Mouse (Mus musculus) frontal cortex, adult 2 months (tissue): ENCODE measurements around the gene Wdr78. TPM values are rescaled to one million over a fixed set of nuclear protein-coding genes. Genes with fewer than 3 reads are reported as not detected.

Experiments
- DNase-seq, 2 experiments: peaks; one replicate each; pipeline ENCODE4 v3.0.0; 2022; ENCODE audit warnings: low spot score in 1 of 2; ENCODE audit errors: extremely low spot score in 1 of 2
- polyA plus RNA-seq: library from polyadenylated mRNA; depleted of rRNA; stranded (reverse); fragments of >200 nt; gene quantifications from 2 replicates; pipeline ENCODE4 v1.2.3, GENCODE M21; 2012

The Wdr78 gene
- polyA plus RNA-seq, 1 experiment: 7.0 TPM

DNA sequence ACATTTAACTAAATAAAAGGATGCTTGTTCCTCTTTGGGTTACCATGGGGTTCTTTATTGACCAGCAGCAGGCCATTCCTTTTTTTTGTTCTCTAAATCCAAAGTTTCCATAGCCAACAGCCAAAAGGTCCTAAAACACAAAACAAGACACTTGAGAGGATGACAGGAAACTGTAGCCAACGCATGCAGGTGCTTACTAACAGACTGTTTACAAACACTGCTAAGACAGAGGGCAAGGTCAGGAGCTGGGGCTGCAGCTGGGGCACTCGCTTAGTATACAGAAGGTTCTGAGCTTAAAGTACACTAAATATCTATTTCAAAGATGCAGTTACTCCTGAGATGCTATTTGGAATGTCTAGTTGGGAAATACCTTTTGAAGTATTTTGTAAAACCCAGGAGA, 49.9 kb downstream of the Wdr78 start:
- no peak for DNase-seq

DNA sequence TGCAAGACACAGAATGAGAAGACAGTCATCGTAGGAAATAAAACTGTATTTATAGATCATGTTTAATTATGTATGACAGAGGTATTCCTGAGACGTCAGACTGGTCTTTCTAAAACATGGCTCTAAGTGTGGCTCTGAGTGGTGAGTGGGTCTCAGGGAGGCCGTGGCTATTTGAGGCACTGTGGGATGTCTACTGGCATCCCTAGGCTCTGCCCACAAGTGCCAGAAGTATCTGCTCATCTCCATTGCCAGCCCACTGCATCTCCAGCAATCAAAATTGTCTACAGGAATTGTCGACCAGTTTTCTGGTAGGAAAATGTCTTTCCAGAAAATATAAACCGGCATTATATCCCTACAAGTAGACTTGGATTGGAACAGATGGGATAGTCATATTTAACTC, 57.4 kb downstream of the Wdr78 start:
- DNase-seq: peak in 1 of 2 experiments; percentile 13

DNA sequence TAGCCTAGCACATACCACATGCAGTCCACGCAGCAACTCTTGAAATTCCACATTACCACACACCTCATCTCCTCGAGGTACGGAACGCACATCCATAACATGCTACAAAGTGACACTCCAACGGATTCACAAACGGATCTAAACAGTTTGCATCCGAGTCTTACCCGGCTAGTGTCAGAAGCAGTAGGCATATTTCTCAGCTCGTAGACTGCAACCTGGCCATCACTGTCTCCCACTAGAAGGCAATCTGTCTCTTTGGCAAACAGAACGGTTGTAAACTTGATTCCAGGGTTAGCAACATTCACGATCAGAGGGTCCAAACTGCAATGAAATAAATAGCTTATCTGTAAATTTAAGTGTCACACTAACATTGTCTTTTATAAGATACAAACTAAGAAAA, 66.3 kb downstream of the Wdr78 start:
- DNase-seq: no peak

DNA sequence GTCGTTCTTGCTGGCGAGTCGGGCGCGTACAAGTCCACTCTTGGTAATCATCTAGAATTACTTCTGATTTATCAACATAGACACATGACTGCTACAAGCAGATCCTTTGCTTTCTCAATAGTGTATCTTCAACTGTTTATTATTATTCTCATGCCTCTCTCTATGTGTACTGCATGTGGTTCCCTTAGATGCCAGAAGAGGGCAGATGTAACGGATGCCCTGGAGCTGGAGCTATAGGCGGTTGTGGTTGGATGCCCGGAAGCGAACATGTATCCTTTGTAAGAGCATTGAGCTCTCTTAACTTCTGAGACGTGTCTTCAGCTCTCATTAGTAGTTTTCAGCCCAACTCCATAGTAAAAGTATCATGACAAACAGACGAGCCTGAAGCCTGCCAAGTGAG, 71.4 kb downstream of the Wdr78 start:
- no peak for DNase-seq

DNA sequence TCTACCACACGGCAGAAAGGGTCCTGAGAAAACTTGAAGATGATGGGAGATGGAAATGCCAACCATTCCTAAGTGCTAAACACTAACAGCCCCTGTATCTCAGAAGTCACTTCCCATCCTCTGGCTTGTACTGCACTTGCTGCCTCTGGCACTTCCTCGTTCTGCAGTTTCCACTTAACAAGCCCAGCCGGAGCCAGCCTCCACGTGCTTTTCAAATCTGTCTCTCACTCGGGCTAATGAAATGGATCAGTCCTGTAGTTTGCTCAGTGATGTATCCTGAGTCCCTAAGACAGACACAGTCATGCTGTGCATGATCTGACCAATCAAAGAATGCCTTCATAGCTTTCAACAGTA, 74.5 kb downstream of the Wdr78 start:
- no peak for DNase-seq

DNA sequence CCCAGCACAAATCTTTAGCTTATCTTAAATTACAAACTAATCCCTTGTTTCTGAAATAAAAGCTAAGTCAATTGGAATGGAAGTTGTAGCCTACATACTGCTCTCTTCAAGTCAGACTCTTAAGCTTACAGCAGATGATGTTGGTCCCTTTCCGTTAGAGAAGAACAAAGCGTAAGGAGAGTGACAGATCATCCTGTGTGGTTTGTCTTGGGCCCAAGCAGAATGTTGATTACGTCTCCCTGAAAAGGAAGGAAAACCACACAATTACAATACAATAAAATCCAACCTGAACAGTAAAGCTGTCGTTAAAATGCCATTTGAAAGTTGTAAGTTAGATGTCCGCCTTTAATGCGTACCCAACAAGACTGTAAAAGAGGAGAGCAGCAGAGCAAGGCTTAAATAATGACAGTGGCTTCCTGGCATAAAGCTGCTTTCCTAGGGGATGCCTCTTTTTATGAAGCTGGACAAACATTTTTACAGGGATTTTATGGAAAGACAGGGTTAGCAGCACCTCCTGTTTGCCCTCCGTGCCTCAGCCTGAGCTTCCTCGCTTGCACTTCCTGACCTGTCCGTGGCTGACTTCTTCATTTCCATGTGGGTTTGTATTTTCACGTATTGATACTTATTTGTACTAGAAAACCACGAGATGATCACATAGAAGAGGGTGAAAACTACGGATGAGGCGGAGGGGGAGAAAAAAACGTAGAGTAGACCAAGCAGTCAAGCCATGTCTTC, 75.1 kb downstream of the Wdr78 start:
- no peak for DNase-seq

DNA sequence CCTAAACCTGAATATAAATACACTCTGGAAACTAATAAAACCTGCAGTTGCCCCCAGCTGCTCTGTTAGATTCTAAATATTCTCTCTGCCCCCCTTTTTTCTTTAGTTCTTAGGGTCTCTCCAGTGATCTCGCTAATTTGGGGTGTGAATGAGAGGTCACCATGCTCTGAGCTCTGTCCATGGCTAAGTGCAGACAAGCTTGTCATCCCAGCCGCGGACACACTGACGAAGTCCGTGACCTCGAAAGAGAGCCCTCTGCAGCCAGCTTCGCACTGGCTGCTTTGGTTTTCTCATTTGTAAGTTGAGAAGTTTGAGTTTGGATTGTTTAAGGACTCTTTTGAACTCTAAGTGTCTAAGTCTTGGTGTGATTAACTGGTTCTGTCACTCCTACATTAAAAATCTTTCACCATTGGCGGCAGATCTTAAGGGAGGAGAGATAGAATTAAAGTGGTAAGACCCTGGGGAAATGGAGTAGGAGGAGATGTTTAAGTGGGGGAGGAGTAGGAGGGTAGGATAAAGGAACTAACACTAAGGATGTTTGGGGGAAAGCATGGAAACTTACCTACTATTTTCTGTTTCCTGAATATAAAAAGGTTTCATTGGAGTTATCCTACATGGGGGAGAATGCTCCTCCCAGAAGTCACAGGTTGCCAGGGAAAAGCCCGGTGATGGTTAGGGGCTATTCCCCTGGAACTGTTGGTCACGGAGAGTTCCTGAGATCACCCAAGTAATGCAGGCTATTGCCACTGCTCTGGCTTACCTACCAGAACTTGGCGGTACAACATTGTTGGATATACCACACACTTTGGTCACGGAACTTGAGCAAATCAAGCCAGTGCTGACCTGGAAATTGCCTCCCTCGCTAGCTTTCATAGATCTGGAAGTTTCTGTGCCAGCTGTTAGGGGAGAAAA, 85.9 kb downstream of the Wdr78 start:
- no peak for DNase-seq

DNA sequence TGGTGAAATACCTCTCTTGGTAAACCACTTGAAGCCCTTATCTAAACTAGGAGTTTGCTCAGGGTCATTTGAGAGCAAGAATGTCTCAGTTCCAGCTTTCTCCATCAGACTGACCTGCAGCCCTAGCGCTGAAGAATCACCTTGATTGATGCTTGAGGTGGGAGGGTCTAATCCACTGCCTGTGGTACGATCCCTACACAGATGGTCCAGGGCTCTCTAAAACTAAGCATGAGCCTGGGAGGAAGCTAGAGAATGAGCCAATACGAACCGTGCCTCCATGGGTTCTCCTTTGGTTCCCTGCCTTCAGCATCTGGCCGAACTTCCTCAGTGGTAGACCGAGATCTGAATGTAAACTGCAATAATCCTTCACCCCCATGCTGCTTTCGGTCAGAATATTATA, 86.6 kb downstream of the Wdr78 start:
- no peak for DNase-seq

DNA sequence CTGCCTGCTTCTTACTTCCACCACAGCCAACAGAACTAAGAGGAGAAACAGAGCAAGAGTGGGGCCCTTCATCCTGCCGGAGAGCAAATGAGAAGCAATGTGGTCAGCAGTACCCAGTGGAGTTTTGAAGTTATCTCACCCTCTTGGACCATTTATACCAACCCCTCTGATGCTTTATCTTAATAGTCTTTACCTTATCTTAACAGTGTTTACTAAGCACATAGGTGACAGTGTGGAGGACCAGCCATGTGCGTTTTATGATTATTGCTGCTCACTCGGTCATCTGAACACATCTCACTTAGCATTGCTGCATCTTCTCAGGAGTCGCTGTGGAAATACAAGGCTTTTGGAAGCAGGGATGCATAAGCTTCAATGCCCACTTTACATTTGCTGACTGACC, 87.7 kb downstream of the Wdr78 start, which contains the start of gene Insl5:
Insl5 (minus strand) TSS at position 222 of the 400 bp plus-strand sequence.
- no peak for DNase-seq

DNA sequence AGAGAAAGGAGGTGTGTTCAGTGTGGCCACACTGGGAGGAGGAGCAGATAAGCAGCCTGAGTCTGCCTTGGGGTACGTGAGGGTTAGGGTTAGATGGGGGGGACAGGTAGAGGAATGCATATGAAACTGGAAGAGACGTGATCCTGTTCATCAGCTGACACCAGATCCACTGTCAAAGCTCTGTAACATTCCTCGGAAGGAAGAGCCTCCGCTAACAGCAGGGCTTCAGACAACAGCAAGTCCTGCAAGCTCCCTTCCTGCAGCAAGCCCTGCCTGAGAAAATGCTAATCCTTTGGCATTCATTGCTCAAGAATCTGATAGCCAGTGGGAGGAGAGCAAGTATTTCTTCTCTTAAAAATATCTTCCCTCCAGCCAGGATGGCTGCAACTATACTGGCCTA, 100.9 kb downstream of the Wdr78 start:
- DNase-seq: peak in 1 of 2 experiments; percentile 19

DNA sequence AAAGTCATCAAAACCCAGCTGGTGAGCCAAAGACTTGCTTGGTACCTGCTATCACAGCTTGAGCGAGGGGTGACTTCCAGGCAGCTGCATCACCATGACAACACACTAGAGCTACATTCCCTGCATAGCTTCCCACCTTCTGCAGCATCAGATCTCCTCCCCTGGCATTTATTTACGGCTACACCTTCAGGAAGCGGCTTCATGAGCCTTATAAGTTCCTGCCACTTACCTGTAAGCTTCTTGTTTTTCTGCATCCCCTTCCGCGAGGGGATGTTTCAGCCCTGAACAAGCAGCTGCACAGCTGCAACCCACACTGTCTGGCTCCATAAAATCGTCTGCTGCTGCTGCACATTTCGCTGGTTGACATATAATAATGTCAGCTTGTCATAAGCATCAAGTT, 102.5 kb downstream of the Wdr78 start:
- peak in 1 of 2 experiments; percentile 23 for DNase-seq

DNA sequence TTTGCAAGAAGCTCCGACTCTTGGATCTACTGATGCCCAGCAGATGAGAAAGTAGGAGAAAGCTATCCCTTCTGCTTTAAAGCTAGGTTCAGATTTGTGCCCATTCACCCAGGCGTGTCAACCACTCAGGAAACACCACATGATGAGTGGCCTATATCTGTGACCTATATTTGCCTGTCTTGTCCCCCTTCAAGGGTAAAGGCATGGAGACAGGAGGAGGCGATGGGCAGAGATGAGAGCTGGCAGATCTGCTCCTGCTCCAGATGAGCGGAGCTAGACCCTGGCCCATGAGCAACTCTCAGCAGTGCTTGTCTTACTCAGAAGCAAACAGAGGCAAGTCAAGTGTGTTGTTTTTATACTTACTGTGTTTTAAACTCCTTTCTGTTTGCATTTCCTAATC, 103.6 kb downstream of the Wdr78 start:
- no peak for DNase-seq

DNA sequence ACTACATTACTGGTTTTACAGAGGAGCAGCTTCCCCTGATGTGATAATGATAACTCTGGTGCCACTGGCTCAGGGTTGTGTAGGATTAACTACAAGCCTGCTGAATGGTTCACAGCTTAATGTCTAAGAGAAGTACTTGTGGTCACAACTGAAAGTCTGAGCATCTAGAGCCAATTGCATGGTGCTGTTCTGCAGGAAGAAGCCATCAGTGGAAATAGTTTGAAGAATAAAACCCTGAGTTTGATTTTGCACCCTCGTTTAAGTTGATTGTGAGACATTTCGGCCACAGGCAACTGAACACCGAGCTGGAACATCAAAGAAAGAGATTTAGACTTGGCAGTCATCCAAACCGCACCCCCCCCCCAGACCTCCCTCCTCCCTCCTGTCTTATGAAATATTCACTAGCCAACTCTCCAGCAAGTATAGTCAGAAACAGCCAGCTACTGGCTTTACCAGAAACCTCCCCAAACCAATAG, 107.4 kb downstream of the Wdr78 start:
- no peak for DNase-seq

DNA sequence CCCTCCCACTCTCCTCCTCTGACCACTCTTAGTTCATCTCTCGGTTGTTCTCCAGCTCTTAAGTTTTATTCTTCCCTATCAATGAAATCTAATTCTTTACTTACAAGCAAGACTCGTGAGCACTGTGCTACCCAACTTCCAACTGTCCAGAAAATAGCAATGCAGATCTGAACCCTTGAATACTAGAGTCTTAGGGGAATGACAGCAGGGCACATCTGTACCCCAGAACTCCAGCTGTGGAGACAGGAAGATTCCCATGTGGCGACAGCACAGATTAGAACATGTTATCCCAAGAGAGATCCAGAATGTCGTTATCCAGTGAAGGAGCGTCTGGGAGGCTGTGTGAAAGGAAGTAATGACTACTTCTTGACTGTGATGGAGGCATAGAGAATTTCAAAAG, 108.1 kb downstream of the Wdr78 start:
- DNase-seq: no peak

DNA sequence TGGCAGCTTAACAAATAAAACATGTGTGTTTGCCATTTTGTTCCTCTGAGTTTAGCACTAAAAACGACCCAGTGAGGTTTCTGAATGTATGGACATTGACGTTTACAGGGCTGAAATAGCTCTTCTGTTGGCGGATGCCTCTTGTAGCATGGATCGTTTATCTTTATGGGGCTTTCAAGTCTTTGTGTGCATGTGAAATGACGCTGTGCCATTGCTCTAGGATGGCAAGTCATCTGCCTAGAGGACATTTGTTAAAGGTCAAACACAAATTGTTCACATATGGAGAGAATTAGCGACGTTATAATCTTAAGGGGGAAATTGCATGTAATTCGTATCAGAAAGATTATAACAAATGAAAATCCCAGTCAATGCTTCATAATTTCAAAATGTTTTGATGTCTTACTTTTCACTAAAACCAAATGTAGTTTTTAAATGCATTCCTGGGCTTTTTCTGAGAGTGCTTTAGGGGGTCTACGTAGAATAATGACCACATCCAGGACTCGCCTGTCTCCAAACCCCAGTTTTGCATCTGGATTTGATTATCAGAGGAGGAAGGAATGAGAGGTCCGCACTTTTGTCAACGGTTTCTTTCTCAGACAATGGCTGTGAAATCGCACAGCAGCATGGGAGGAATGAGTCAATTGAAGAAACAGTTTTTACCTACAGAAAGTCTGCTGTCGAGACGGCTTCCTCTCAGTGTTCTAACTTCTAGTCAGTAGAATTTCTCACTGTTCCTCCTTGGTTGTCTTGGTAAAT, 109.0 kb downstream of the Wdr78 start:
- DNase-seq: no peak

DNA sequence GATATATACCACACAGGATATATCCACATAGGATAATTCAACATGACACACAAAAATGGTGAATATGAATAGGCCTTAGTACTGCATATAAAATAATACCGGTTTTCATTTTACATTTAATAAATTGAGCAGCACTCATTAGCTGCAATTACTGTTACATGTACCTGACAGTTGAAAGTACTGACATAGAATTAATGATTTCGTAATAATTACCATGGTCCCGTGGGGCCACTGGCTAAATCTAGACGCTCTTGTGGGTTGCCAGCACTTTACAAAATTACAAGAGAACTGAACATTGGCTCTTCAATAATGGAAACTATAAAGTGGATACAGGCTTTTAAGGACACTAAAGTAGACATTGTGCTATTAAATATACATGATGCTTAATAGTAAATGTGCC, 109.7 kb downstream of the Wdr78 start:
- no peak for DNase-seq

DNA sequence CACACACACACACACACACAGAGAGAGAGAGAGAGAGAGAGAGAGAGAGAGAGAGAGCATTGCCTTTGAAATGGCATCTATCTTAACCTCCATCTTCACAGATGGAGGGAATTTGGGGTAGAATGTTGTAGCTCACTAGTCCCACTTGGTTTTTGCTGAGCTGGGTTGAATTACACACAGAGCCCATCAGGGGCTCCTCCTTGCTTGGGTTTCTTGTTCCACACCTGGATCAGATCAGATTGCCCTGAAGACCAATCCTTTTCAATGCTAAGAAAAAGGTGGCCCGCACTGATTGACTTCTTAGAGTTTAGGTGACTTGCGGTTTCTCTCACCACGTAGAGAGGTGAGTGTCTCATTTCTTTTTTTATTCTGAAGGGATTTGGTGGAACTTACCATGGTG, 122.7 kb downstream of the Wdr78 start:
- no peak for DNase-seq

DNA sequence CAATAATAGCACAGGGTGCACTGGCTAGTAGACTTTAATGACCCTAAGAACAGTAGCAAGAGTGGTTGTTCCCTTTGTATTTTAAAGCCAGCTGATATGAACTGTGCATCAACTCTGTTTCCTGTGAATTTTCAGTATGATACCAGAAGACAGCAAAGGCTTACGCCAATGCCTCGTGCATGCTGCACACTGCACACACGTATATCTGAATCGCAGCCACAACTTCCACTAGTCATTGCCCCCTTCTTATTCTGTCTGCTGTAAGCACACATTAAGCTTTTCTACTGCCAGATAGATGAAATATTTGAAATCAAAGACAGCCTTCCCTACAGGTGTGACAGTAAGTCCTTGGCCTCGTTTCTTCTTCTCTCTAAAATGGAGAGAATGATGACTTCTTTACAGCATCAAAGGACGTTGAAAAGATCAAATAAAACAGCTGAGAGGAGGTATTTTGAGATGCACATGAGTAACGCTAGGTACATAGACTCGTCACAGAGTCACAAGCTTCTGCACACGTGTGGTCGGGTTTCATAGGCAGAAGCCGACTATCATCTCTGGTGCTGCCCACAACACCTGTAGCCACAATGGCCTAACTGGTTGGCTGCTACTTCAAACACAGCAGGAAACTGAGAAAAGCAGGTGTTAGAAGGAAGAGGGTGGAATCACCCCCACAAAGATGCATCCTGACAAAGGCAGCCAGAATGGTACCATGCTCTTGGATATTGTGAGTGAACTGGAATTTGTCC, 123.6 kb downstream of the Wdr78 start:
- DNase-seq: no peak

DNA sequence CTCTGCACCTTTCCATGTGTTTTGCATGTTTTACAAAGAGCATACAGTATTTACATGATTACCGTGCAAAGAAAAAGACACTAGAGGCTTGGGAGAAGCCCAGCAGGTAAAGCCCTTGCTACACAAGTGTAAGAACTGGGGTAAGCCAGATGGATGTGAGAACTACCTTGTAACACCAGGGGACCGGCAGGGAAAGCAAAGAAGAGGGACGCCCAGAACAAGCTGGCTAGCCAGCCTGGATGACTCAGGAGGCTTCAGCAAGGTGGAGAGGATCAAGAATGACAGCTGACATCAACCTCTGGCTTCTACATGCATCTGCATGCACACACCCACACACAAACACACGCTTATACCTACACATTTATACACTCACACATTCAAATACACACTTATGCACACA, 124.3 kb downstream of the Wdr78 start:
- no peak for DNase-seq

DNA sequence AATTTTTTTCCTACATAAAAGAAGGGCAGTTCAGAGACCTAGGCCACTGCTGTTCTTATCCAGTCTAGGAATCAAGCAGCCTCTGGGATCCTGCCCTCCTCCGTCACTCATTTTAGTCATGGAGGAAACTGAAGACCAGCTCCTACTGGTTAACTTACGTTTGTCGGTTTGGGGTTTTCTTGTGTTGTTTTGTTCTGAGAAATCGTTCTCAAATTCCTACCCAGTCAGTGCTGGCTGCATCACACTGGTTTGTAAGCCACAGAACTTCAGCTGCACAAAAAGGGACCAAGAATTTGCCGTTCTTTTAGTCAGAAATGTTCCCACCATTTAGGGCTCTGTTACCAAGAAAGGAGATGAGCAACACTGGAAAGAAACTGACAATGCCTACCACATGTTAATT, 125.0 kb downstream of the Wdr78 start:
- DNase-seq: no peak
